Mouse (Mus musculus) G1E (cell line): Measurements from ENCODE around the gene Gm10401. TPM values are rescaled to one million over a fixed set of nuclear protein-coding genes. Genes with fewer than 3 reads are reported as not detected.

Experiments
- polyA plus RNA-seq: library from polyadenylated mRNA; stranded (reverse); fragments of >175 nt; gene quantifications from 2 replicates; pipeline ENCODE4 v1.2.3, GENCODE M21; 2012
- total RNA-seq, 2 experiments: library from RNA; stranded (forward) in 1 of 2; stranded (reverse) in 1 of 2; fragments of 200-1000 nt in 1 of 2; fragments of >200 nt in 1 of 2; fragmentation: Nextera tagmentation in 1 of 2; gene quantifications; 2 replicates each; pipeline ENCODE4 v1.2.3; 2014 to 2017

Gm10401 gene
- total and polyA plus RNA-seq, 3 experiments = 0.49 TPM; not detected in 2

Other genes starting within 250 kb of the Gm10401 start
- gene 4930519G04Rik, start 244.6 kb downstream of the Gm10401 start, total RNA-seq (2014; fragmentation: Nextera tagmentation) = not detected in 2 replicates
- gene 4930519G04Rik, start 244.6 kb downstream of the Gm10401 start, total RNA-seq (2017) = not detected in 2 replicates
- not detected in 2 replicates for gene 4930519G04Rik, start 244.6 kb downstream of the Gm10401 start, polyA plus RNA-seq
- gene Gm9936, start 239.6 kb downstream of the Gm10401 start, total RNA-seq (2014; fragmentation: Nextera tagmentation) = not detected in 2 replicates
- 0.06 and 0.22 TPM in 2 replicates for gene Gm9936, start 239.6 kb downstream of the Gm10401 start, total RNA-seq (2017)
- not detected in 2 replicates for gene Gm9936, start 239.6 kb downstream of the Gm10401 start, polyA plus RNA-seq
- not detected in 2 replicates for gene Oasl2, start 201.4 kb downstream of the Gm10401 start, total RNA-seq (2014; fragmentation: Nextera tagmentation)
- 0.29 and 0.33 TPM in 2 replicates for gene Oasl2, start 201.4 kb downstream of the Gm10401 start, total RNA-seq (2017)
- gene Oasl2, start 201.4 kb downstream of the Gm10401 start, polyA plus RNA-seq = not detected in 2 replicates
- 6.8 and 21.9 TPM in 2 replicates for gene Oasl1, start 175.1 kb downstream of the Gm10401 start, total RNA-seq (2014; fragmentation: Nextera tagmentation)
- 4.2 and 5.4 TPM in 2 replicates for gene Oasl1, start 175.1 kb downstream of the Gm10401 start, total RNA-seq (2017)
- gene Oasl1, start 175.1 kb downstream of the Gm10401 start, polyA plus RNA-seq = 14.0 and 18.0 TPM in 2 replicates
- 30.0 and 30.2 TPM in 2 replicates for gene 2210016L21Rik, start 156.1 kb downstream of the Gm10401 start, total RNA-seq (2014; fragmentation: Nextera tagmentation)
- gene 2210016L21Rik, start 156.1 kb downstream of the Gm10401 start, total RNA-seq (2017) = 31.7 and 34.3 TPM in 2 replicates
- 36.5 and 38.7 TPM in 2 replicates for gene 2210016L21Rik, start 156.1 kb downstream of the Gm10401 start, polyA plus RNA-seq
- gene Hnf1a, start 127.2 kb downstream of the Gm10401 start, total RNA-seq (2014; fragmentation: Nextera tagmentation) = not detected in 2 replicates
- 0.38 TPM in 1 of 2 replicates, not detected in the other for gene Hnf1a, start 127.2 kb downstream of the Gm10401 start, total RNA-seq (2017)
- 0.02 TPM in 1 of 2 replicates, not detected in the other for gene Hnf1a, start 127.2 kb downstream of the Gm10401 start, polyA plus RNA-seq
- gene Sppl3, start 87.2 kb downstream of the Gm10401 start, total RNA-seq (2014; fragmentation: Nextera tagmentation) = 53.9 and 69.2 TPM in 2 replicates
- gene Sppl3, start 87.2 kb downstream of the Gm10401 start, total RNA-seq (2017) = 31.8 and 35.9 TPM in 2 replicates
- 29.5 and 33.9 TPM in 2 replicates for gene Sppl3, start 87.2 kb downstream of the Gm10401 start, polyA plus RNA-seq
- gene Acads, start 21.1 kb upstream of the Gm10401 start, total RNA-seq (2014; fragmentation: Nextera tagmentation) = 23.4 and 28.1 TPM in 2 replicates
- 23.0 and 26.3 TPM in 2 replicates for gene Acads, start 21.1 kb upstream of the Gm10401 start, total RNA-seq (2017)
- gene Acads, start 21.1 kb upstream of the Gm10401 start, polyA plus RNA-seq = 62.6 and 63.4 TPM in 2 replicates
- 12.2 and 12.5 TPM in 2 replicates for gene Unc119b, start 36.7 kb upstream of the Gm10401 start, total RNA-seq (2014; fragmentation: Nextera tagmentation)
- 14.3 and 16.0 TPM in 2 replicates for gene Unc119b, start 36.7 kb upstream of the Gm10401 start, total RNA-seq (2017)
- gene Unc119b, start 36.7 kb upstream of the Gm10401 start, polyA plus RNA-seq = 32.8 and 32.9 TPM in 2 replicates
- 191 and 201 TPM in 2 replicates for gene Mlec, start 59.9 kb upstream of the Gm10401 start, total RNA-seq (2014; fragmentation: Nextera tagmentation)
- 198 and 202 TPM in 2 replicates for gene Mlec, start 59.9 kb upstream of the Gm10401 start, total RNA-seq (2017)
- 105 and 119 TPM in 2 replicates for gene Mlec, start 59.9 kb upstream of the Gm10401 start, polyA plus RNA-seq
- not detected in 2 replicates for gene Cabp1, start 96.1 kb upstream of the Gm10401 start, total RNA-seq (2014; fragmentation: Nextera tagmentation)
- 0.06 and 0.27 TPM in 2 replicates for gene Cabp1, start 96.1 kb upstream of the Gm10401 start, total RNA-seq (2017)
- not detected in 2 replicates for gene Cabp1, start 96.1 kb upstream of the Gm10401 start, polyA plus RNA-seq
- 24.2 and 25.5 TPM in 2 replicates for gene Pop5, start 137.5 kb upstream of the Gm10401 start, total RNA-seq (2014; fragmentation: Nextera tagmentation)
- 61.2 and 82.5 TPM in 2 replicates for gene Pop5, start 137.5 kb upstream of the Gm10401 start, total RNA-seq (2017)
- gene Pop5, start 137.5 kb upstream of the Gm10401 start, polyA plus RNA-seq = 18.6 and 28.3 TPM in 2 replicates
- 59.7 and 87.3 TPM in 2 replicates for gene Rnf10, start 174.6 kb upstream of the Gm10401 start, total RNA-seq (2014; fragmentation: Nextera tagmentation)
- gene Rnf10, start 174.6 kb upstream of the Gm10401 start, total RNA-seq (2017) = 56.9 and 57.3 TPM in 2 replicates
- gene Rnf10, start 174.6 kb upstream of the Gm10401 start, polyA plus RNA-seq = 201 and 202 TPM in 2 replicates
- gene Coq5, start 181.4 kb upstream of the Gm10401 start, total RNA-seq (2014; fragmentation: Nextera tagmentation) = 41.1 and 42.9 TPM in 2 replicates
- gene Coq5, start 181.4 kb upstream of the Gm10401 start, total RNA-seq (2017) = 51.6 and 56.9 TPM in 2 replicates
- gene Coq5, start 181.4 kb upstream of the Gm10401 start, polyA plus RNA-seq = 23.4 and 25.0 TPM in 2 replicates
- gene Dynll1, start 202.7 kb upstream of the Gm10401 start, total RNA-seq (2014; fragmentation: Nextera tagmentation) = 1,458 and 1,815 TPM in 2 replicates
- 554 and 587 TPM in 2 replicates for gene Dynll1, start 202.7 kb upstream of the Gm10401 start, total RNA-seq (2017)
- 445 and 449 TPM in 2 replicates for gene Dynll1, start 202.7 kb upstream of the Gm10401 start, polyA plus RNA-seq
- gene Srsf9, start 228.9 kb upstream of the Gm10401 start, total RNA-seq (2014; fragmentation: Nextera tagmentation) = 38.1 and 47.6 TPM in 2 replicates
- 88.0 and 111 TPM in 2 replicates for gene Srsf9, start 228.9 kb upstream of the Gm10401 start, total RNA-seq (2017)
- 114 and 127 TPM in 2 replicates for gene Srsf9, start 228.9 kb upstream of the Gm10401 start, polyA plus RNA-seq
- gene Gatc, start 242.9 kb upstream of the Gm10401 start, total RNA-seq (2014; fragmentation: Nextera tagmentation) = 90.0 and 96.0 TPM in 2 replicates
- 5.6 and 8.6 TPM in 2 replicates for gene Gatc, start 242.9 kb upstream of the Gm10401 start, total RNA-seq (2017)
- 11.7 and 13.9 TPM in 2 replicates for gene Gatc, start 242.9 kb upstream of the Gm10401 start, polyA plus RNA-seq
- 27.8 and 31.8 TPM in 2 replicates for gene Triap1, start 242.9 kb upstream of the Gm10401 start, total RNA-seq (2014; fragmentation: Nextera tagmentation)
- gene Triap1, start 242.9 kb upstream of the Gm10401 start, total RNA-seq (2017) = 45.5 and 47.0 TPM in 2 replicates
- 5.3 and 14.1 TPM in 2 replicates for gene Triap1, start 242.9 kb upstream of the Gm10401 start, polyA plus RNA-seq